Mouse (Mus musculus) ES-Bruce4 (cell line): ENCODE measurements around the gene Col12a1.

Experiments used
- CTCF ChIP-seq: IDR thresholded peaks from one replicate; pipeline ENCODE4 v1.8.1; 2011; ENCODE audit warnings: low read depth, low read length
- EP300 ChIP-seq: IDR thresholded peaks from 2 replicates; pipeline ENCODE4 v1.6.1; 2011; ENCODE audit warnings: low read depth, low read length; ENCODE audit not compliant: insufficient read depth
- POLR2A ChIP-seq: IDR thresholded peaks from one replicate; pipeline ENCODE4 v1.8.1; 2011; ENCODE audit warnings: low read length; ENCODE audit not compliant: insufficient read depth

DNA sequence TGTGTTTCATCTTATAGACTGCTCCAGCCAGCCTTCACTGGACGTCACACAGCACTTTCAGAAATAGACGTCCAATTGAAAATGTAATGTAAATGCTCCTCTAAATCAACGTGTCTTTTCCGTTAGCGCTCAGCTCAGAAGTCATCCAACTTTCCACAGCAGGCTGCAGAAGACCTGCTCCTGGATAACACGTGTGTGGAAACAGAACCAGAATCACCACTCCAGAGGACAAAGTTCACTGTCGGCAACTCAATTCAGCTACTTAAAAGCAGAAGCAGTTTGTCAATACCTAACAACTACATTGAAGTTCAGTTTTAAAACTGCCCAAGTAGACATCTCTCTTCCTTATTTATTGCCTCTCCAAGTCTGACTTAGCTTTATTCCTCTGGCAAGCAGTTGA, 29.3 kb downstream of the Col12a1 start:
- TF ChIP-seq CTCF, result no peak
- no peak for TF ChIP-seq POLR2A
- no peak for TF ChIP-seq EP300
